Comparison of ENCODE assay signal across 8 mouse cellular contexts in the genomic region with DNA sequence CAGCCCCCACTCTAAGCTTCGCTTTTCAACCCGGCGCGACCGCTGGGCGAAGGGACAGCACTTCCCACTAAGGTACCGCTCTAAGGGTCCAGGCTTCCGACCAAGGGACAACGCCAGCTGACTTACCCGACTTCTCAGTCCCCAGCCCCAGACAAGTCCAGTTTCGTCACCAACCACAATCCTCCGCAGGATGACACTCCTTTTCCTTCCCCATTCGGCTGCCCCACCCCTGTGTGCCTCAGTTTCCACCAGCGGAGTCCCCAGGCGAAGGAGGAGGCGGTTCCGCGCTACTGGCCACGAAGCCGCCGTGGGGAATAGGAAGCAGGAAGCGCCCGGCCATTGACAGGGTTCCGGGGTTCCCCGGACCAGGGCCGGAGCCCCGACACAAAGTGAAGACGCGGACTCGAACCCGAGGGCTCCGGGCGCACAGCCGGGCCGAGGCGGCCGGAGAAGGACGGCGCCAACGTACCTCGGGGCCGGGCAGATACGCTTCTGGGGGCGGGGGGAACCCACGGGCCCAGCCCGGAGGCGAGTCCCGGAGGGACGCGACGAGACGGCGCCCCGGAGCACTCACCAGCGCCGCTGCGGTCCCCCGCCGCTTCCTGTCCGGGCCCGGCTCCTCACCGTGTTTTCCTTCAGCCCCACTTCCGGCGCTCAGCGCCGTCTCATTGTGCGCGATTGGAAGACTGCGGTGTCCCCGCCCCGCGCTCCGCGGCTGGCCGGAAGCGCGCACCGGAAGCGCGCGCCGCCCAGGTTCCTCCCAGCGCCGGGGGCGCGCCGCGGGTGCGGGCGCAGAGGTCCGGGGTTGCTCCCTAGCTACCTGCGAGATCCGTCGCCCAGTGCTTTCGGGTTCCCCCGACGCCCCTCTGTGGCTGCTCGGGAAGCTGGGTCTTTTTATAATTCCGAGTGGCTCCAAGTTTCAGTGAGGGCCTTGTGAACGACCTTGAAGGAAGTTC. TPM values are rescaled to one million over a fixed set of nuclear protein-coding genes. Genes with fewer than 3 reads are reported as not detected.
DNase-seq lines count a peak whose midpoint lies in the region; ATAC-seq lines count a peak whose summit lies in the region.

A gene (minus strand): TSS at position 641 of the 956 bp plus-strand sequence.

- peak; percentile 97 for ATAC-seq in hindbrain, embryonic 15.5 days (ENCODE audit: low FRiP score, low read depth)

- H3K4me1 ChIP-seq in hindbrain, embryonic 15.5 days (replicated peaks) = peaks cover 43% of the 10 kb centered on the region

- H3K9ac ChIP-seq in hindbrain, embryonic 15.5 days = peak within 1 kb of the TSS; percentile 83

- H3K4me2 ChIP-seq in hindbrain, embryonic 15.5 days = peak within 1 kb of the TSS; percentile 67

- no peaks in the 10 kb centered on the region for H3K9me3 ChIP-seq in hindbrain, embryonic 15.5 days

- peak within 1 kb of the TSS; percentile 69 for H3K4me3 ChIP-seq in hindbrain, embryonic 15.5 days

- under 1% methylated on average over 90 of the region's 100 CpGs for WGBS in hindbrain, embryonic 15.5 days

- H3K36me3 ChIP-seq in hindbrain, embryonic 15.5 days = no peaks in the 10 kb centered on the region

- peak within 1 kb of the TSS; percentile 90 for H3K27ac ChIP-seq in hindbrain, embryonic 15.5 days (replicated peaks)

- peak; percentile 96 for DNase-seq in R1 (ENCODE audit: low read depth, low spot score)
- peak; percentile 95 to 96 for DNase-seq in cerebellum, postnatal 25 days
- DNase-seq in frontal cortex, postnatal 36 days (ENCODE audit: low spot score in 2 of 2) = peak; percentile 90 to 93
- DNase-seq in left cerebral cortex, adult 11 months (ENCODE audit: low spot score) = peak; percentile 85
- DNase-seq in lung, postnatal 4 days = peak; percentile 97 to 98
- DNase-seq in retina, postnatal 7 days (ENCODE audit: low read depth, low spot score) = peak; percentile 90
- peak; percentile 86 for DNase-seq in urinary bladder, adult 2 months (ENCODE audit: low spot score)

- H3K27me3 ChIP-seq in hindbrain, embryonic 15.5 days = no peaks in the 10 kb centered on the region

RNA-seq across cellular contexts. Expression of the gene that starts here (rescaled TPM):
- 41.5 and 42.6 TPM in 2 replicates for polyA plus RNA-seq in hindbrain, embryonic 15.5 days (2015; fragmentation: Nextera tagmentation; extraction: Ambion mirVana)
- 41.6 and 45.5 TPM in 2 replicates for polyA plus RNA-seq in urinary bladder, adult 2 months (2012; rRNA removed)

Comparison
In these comparisons a context has a peak if more than half of its experiments do, and no peak if none do; other contexts are left out.
1. Peak in every context shown above with its lines: DNase-seq, ATAC-seq, H3K4me3 ChIP-seq and H3K27ac ChIP-seq.